Mouse (Mus musculus): ENCODE measurements around the gene Slco2a1.

The Slco2a1 gene

DNA sequence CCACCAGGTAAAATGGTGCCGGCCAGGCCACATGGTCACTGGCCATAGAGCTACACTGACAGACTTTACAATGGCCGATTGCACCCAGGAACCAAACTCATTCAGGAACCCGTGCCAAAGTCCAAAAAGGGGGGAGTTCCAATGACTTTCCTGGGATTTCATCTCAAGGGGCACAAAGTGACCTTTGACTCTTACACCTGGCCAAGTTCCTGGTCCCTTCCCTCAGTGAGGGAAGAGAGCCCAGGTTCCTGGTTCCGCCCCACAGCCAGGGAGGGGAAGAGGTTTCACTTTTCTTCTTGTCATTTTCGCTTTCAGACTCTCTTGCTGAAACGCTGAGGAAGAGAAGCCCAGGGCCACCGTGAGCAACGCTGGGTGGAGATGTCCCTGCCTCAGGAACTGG is at the start of gene Slco2a1:
TSS of gene Slco2a1 (plus strand) at position 251 of the 400 bp plus-strand sequence.
- DNase-seq (ENCODE audit: low spot score): peak; percentile 81

DNA sequence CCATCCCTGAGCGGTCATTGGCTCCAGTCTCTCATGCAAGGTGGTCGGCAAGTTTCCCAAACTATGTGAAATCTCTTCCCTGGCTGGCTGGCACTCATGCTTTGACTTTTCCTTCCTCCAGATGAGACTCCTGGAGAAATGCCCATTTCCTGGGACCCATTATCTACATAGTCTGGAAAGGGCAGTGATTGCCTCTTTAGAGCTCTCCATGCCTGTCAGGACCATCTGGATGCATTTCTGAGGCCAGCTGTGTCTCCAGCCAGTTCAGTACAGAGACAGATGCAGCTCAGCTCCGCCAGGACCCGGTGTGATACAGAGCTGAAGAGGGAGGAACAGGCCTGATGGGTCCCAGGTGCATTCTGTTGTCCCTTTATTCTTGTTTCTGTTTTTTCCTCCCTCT is 46.3 kb upstream of the Slco2a1 start:
- DNase-seq (ENCODE audit: low spot score): no peak

DNA sequence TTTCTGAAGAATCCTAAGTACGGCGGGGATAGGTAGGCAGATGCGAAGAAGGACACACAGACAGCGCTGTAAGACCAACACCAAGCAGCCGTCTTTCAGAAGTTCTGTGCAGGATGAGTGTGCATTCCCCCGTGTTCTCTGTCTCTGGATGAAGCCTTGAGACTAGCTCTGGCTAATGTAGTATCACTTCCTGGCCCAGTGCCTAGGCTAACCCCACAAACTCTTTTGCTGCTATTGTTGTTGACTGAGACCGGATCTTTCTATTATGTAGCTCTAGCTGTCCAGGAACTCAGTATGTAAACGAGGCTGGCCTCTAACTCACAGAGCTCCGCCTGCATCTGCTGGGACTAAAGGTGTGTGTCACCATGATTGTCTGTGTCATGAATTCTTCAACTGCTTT is 43.6 kb upstream of the Slco2a1 start:
- no peak for DNase-seq (ENCODE audit: low spot score)

GRCm38 (mm10) chr9:102946469-102947015 is 42.0 kb upstream of the Slco2a1 start:
- no peak for DNase-seq (ENCODE audit: low spot score)

- no peak for DNase-seq (ENCODE audit: low spot score)
Observed at GRCm38 (mm10) chr9:102948706-102949105, 39.8 kb upstream of the Slco2a1 start.

- peak; percentile 43 for DNase-seq (ENCODE audit: low spot score)
Observed at GRCm38 (mm10) chr9:102951091-102951994, 37.2 kb upstream of the Slco2a1 start.

DNA sequence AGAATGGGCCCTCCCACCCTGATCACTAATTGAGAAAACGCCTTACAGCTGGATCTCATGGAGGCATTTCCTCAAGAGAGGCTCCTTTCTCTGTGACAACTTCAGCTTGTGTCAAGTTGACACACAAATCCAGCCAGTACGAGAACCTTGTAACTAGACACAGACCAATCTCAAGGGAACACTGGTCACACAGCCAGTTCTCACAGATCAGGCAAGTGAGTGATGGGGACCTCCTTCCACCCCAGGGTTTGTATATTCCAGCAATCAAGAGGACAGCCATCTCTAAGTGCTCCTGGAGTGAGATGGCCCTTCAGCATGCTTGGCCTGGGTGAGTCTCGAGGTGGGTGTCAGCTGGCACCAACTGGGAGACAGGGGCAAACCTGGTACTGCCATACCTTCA is 32.6 kb upstream of the Slco2a1 start:
- DNase-seq (ENCODE audit: low spot score): no peak

DNA sequence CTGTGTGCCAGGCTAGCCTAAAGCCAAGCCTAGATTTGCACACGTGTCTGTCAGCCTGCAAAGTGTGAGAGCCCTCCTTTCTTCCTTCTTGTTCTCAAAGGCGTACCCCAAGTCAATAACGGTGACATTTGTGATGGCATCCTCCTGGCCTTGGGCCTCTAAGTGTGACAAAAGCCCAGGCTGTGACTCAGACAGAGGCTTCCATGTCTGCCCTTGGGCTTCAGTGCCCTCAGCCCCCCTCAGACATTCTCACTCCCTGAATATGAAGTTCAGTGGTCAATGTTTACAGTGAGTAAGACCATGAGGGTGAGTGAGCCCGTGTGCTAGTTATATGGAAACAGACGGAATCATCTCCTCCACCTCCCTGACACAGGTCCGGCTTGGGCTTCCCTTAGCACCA is 29.8 kb upstream of the Slco2a1 start:
- DNase-seq (ENCODE audit: low spot score): no peak

DNA sequence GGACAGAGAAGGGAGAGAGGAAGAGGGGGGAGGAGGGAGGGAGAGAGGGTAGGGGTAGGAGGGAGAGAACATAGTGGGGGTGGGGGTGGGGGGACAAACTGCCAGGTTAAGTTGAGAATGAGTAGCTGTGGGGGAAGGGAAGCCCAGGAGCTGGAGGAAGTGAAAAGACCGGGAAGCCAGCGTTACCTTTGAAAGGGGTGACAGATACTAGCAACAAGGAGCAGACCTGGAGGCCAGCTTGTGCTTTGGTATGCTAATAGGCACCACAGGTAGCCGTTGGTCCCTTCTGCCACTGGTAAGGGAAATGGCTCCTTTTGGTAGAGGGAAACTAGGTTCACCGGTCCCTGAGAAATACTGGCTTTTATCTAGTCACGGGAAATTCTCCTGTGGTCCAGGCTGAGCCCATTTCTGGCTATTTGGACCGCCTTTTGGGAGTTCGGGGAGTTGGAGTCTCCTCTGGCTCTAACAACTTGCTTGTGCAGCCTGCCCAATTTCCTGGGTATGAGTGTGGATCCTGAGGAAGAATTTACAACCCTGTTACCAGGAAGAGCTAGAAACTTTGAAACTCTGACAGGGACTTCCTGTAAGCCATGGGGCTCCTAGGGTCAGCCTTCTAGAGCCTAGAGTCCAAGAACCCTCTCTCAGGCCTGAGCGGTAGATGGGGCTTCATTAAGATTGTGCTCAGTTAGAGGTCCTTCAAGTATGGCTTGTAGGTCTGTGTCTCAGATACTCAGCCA is 27.0 kb upstream of the Slco2a1 start:
- DNase-seq (ENCODE audit: low spot score): no peak

DNA sequence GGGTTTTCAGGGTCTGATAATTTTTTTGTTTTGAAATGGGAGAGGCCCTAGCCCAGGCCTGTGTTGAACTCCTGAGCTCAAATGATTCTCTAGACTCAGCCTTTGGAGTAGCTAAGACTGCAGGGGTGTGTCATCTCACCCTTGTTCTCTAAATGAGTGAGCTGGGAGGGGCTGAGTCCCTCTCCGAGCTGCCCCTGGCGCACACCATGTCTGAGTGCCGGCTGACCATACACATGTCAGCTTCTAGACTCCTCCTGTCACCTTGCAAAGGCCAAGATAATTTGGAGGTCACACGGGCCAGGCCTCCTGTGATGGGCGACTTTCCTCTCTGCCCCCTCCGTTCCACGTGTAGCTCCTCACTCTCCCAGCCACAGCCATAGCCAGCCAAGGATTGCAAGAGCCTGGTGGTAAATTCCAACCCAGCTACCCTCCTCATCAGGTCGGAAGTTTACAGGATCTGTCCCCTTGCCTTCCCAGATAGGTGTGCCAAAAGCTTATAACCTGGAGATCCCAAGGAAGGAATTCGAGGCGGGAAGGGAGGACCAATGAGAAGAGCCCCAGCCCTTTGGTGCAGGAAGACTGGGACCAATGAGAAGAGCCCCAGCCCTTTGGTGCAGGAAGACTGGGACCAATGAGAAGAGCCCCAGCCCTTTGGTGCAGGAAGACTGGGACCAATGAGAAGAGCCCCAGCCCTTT is 26.3 kb upstream of the Slco2a1 start:
- DNase-seq (ENCODE audit: low spot score): no peak

DNA sequence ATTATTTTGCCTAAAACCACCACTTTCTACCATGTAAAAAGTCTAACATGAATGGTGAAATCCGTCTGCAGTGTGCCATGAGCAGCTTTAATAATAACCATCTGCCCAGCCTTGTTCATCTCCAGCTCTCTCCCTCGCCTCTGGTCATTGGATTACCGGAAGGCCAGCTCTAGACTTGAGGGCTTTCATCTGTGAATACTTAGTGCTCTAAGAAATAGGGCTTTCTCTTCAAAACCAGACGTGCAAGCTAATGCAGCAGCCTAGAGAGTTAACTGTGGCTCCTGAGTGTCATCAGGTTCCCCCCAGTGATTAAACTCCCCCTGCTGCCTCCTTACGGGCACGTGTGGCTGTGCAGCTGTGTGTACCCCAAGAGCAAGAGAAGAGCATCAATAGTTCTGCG is 25.2 kb upstream of the Slco2a1 start:
- no peak for DNase-seq (ENCODE audit: low spot score)

DNA sequence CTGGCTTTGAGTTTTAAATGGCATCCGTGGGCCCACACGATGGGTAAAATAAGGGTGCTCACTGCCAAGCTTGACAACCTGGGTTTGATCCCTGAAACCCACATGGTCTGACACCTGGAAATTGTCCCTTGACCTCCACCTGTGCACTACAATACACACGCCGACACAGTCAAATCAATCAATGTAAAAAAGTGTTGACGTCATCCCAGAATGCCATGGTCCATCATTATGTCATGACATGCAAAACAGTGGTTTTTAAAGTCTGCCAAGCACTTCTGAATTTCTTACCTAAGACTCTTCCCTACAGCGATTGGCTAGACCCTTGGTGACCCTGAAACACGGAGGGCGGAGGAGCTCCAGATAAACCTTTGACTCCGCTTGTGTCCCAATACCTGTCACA is 23.9 kb upstream of the Slco2a1 start:
- DNase-seq (ENCODE audit: low spot score): no peak

DNA sequence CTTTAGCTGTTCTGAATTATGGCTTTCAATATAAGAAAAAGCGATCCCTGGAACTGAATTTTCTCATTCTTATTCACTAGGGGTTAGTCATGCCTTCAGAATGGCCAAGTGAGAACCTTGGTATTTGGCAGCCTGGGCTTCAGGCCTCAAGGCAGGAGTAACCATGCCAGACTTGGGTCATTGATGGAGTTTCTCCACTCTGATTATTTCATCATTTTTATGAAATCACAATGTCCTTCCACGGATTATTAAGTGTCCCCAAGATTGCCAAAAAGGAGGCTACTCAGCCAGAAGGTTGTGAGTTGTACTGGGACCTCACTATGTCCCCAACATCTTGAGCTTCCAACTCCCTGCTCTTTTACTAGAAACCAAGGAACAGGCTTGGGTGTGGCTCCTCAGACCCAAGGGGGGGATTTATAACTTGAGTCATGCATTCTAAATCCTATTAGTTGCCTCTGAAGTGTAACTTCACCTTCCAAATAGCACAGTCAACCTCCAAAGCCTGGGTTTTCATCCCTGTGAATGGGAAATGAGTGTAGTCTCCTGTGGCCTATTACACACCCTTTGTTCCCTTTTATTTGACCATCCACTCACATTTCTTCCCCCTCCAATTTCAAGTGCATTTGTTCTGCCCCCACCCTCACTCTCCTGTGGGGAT is 16.0 kb upstream of the Slco2a1 start:
- DNase-seq (ENCODE audit: low spot score): no peak

GRCm38 (mm10) chr9:102975887-102976286 is 12.6 kb upstream of the Slco2a1 start:
- DNase-seq (ENCODE audit: low spot score): no peak

DNA sequence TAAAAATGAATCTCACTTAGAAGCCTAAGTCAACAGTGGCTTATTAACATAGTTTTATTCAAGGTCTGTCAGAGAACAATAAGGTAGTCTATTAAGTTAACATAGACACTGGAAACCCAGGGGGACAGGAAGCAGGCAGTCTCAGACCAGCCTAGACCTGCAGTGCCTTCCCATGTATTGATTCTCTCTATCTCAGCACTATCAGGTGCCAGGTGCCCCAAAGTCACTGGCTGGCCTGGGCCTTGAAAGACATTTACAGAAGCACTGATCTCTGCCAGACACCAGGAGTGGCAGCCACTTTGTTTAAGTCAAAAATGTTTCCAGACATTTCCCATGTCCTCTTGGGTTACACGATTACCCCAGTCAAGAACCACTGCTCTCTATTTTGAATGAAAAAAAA is 11.4 kb upstream of the Slco2a1 start:
- no peak for DNase-seq (ENCODE audit: low spot score)

DNA sequence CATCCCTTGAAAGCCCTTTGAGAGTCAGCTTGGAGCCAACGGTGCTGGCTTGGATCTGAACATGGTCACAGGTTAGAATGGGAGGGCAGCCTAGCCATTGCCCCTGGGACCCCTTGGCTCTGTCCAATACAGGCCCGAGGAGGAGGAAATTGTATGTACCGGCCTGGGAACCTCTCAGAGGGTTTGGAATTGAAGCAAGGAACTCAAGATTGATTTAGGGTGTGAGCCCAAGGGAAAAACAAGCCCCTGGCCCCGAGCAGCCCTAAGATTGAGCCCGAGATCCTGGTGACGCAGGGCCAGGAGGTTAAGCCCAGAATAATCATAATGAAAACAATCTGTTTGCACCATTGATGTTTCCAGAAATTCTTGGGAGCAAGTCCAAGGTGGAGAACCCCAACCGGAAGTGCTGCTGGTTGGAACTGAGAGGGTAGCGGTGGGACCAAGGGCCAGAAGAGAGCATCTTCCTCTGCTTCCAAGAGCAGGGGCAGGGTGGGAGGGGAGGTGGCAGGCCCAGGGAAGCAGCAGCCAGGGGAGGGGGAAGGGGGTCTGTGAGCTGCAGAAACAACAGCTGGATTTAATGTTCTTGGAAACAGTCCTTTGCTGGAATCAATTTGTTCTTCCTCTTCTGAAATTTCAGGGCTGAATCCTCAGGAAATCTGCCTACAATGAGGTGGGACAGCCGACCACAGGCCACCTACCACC is 10.6 kb upstream of the Slco2a1 start:
- DNase-seq (ENCODE audit: low spot score): no peak

DNA sequence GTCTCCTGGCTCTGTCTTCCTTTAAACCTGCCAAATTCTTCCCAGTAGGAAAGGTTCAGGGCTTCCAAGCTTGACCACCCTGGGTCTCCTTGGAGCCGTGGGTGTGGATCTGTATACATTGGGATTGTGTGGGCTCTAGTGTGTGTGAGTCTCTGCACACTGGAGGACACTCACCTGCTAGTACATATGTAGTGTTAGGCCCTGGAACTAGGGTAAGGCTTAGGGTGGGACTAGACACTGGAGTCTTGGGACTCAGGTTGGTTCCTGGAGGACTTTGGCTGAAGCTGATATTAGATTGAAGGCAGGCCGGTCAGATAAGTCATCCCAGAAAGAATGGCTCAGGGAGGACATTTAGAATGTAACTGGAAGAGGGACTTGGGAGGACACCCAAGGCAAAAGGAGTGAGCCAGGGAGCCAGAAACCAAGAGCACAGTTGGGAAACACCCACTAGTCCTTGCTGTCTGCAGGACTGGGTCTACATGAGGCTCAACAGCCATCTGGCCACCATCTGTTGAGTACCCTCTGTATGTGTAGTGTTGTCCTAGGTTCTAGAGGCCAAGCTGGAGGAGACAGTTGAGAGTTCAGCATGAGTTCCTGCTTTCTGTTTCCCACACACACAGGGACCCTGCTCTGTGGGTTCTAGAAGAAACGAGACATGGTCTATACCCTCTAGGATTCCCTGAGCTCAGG is 9.4 kb upstream of the Slco2a1 start:
- DNase-seq (ENCODE audit: low spot score): no peak

GRCm38 (mm10) chr9:102979956-102980355 is 8.6 kb upstream of the Slco2a1 start:
- peak; percentile 77 for DNase-seq (ENCODE audit: low spot score)

- DNase-seq (ENCODE audit: low spot score): no peak
Observed at GRCm38 (mm10) chr9:102980420-102980819, 8.1 kb upstream of the Slco2a1 start.

DNA sequence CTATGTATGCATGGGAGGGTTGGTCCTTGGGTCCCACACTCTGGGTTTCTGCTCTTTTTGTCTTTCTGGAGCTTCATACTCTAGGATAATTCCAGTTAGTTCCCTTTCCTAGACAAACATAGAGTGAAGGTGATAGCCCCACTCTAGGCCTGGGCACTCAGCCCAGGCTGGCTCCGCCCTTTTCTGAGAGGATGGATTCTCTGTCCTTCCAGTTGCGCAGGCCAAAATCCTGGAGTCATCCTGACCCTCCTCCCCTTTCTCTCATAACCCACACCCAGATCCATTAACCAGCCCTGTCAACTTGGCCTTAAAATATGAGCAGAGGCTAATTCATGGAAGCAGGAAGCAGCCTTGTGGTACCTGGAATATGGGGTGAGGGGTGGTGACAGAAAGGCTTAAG is 6.7 kb upstream of the Slco2a1 start:
- DNase-seq (ENCODE audit: low spot score): no peak

- DNase-seq (ENCODE audit: low spot score): no peak
Observed at GRCm38 (mm10) chr9:102982376-102982775, 6.1 kb upstream of the Slco2a1 start.

Data from yolk sac, embryonic 10.5 days (tissue).